Mouse (Mus musculus): ENCODE data around the gene Dnajc11. TPM values are rescaled to one million over a fixed set of nuclear protein-coding genes. Genes with fewer than 3 reads are reported as not detected.

Gene Dnajc11
- polyA plus RNA-seq, 1 experiment from 2014 or later = 78.4 TPM

GRCm38 (mm10) chr4:152008622-152009075 lies 75.2 kb downstream of the Dnajc11 start, which contains the start of gene Klhl21:
Gene Klhl21 (plus strand): TSS chr4:152008803.
- Histone ChIP-seq H3K4me1 (ENCODE audit: control insufficient read depth, insufficient read depth, low read depth, low read length) (peaks cover 29% of the 10 kb centered on the region), H3K4me3 (ENCODE audit: low read length) (peak within 1 kb of the TSS; percentile 78), H3K9ac (ENCODE audit: low read depth, low read length) (peak within 1 kb of the TSS; percentile 74), H3K27ac (ENCODE audit: low read depth, low read length) (peak within 1 kb of the TSS; percentile 82), H3K27me3 (replicated peaks; ENCODE audit: control insufficient read depth, insufficient read depth, low read length) (peaks cover 8% of the 10 kb centered on the region), H3K36me3 (ENCODE audit: control insufficient read depth, insufficient read depth, low read length) (no peaks in the 10 kb centered on the region), H3K4me2 (ENCODE audit: low read length) (peak within 1 kb of the TSS; percentile 99), H3K9me3 (ENCODE audit: control insufficient read depth, low read length) (no peaks in the 10 kb centered on the region)
- peak; percentile 90 for ATAC-seq
- WGBS = under 1% methylated on average over 34 of the region's 45 CpGs

GRCm38 (mm10) chr4:152009076-152010051 lies 75.9 kb downstream of the Dnajc11 start:
- peak overlapping the region; percentile 82 for H3K27ac ChIP-seq (ENCODE audit: low read depth, low read length)
- H3K9ac ChIP-seq (ENCODE audit: low read depth, low read length) = peak overlapping the region; percentile 74
- peaks cover 29% of the 10 kb centered on the region for H3K4me1 ChIP-seq (ENCODE audit: control insufficient read depth, insufficient read depth, low read depth, low read length)
- ATAC-seq = peak; percentile 77
- peaks cover 8% of the 10 kb centered on the region for H3K27me3 ChIP-seq (replicated peaks; ENCODE audit: control insufficient read depth, insufficient read depth, low read length)
- peak overlapping the region; percentile 99 for H3K4me2 ChIP-seq (ENCODE audit: low read length)
- no peaks in the 10 kb centered on the region for H3K9me3 ChIP-seq (ENCODE audit: control insufficient read depth, low read length)
- under 1% methylated on average over 79 of the region's 115 CpGs for WGBS
- no peaks in the 10 kb centered on the region for H3K36me3 ChIP-seq (ENCODE audit: control insufficient read depth, insufficient read depth, low read length)
- H3K4me3 ChIP-seq (ENCODE audit: low read length) = peak overlapping the region; percentile 78

GRCm38 (mm10) chr4:152010091-152010706 lies 76.7 kb downstream of the Dnajc11 start:
- H3K27me3 ChIP-seq (replicated peaks; ENCODE audit: control insufficient read depth, insufficient read depth, low read length) = peaks cover 8% of the 10 kb centered on the region
- no peaks in the 10 kb centered on the region for H3K9me3 ChIP-seq (ENCODE audit: control insufficient read depth, low read length)
- H3K4me3 ChIP-seq (ENCODE audit: low read length) = peak overlapping the region; percentile 78
- no peak overlapping the region for H3K27ac ChIP-seq (ENCODE audit: low read depth, low read length)
- 0 out of 2 replicates have a peak, but pooled peaks have one; percentile 10 for ATAC-seq
- WGBS = 2% methylated on average over 10 of the region's 10 CpGs
- H3K4me1 ChIP-seq (ENCODE audit: control insufficient read depth, insufficient read depth, low read depth, low read length) = peaks cover 29% of the 10 kb centered on the region
- peak overlapping the region; percentile 99 for H3K4me2 ChIP-seq (ENCODE audit: low read length)
- H3K9ac ChIP-seq (ENCODE audit: low read depth, low read length) = peak overlapping the region; percentile 74
- H3K36me3 ChIP-seq (ENCODE audit: control insufficient read depth, insufficient read depth, low read length) = peaks cover 4% of the 10 kb centered on the region; the same call in 1 of the 2 replicates

- H3K36me3 ChIP-seq (ENCODE audit: control insufficient read depth, insufficient read depth, low read length) = peaks cover 9% of the 10 kb centered on the region; the same call in 1 of the 2 replicates
- H3K9ac ChIP-seq (ENCODE audit: low read depth, low read length) = peak overlapping the region; percentile 74
- H3K4me2 ChIP-seq (ENCODE audit: low read length) = peak overlapping the region; percentile 99
- H3K9me3 ChIP-seq (ENCODE audit: control insufficient read depth, low read length) = no peaks in the 10 kb centered on the region
- 10% methylated on average over 13 of the region's 13 CpGs for WGBS
- no peak for ATAC-seq
- peaks cover 8% of the 10 kb centered on the region for H3K27me3 ChIP-seq (replicated peaks; ENCODE audit: control insufficient read depth, insufficient read depth, low read length)
- H3K27ac ChIP-seq (ENCODE audit: low read depth, low read length) = no peak overlapping the region
- H3K4me3 ChIP-seq (ENCODE audit: low read length) = peak overlapping the region; percentile 78
- peaks cover 29% of the 10 kb centered on the region for H3K4me1 ChIP-seq (ENCODE audit: control insufficient read depth, insufficient read depth, low read depth, low read length)
Measured at GRCm38 (mm10) chr4:152010707-152011134, 77.2 kb downstream of the Dnajc11 start.

DNA sequence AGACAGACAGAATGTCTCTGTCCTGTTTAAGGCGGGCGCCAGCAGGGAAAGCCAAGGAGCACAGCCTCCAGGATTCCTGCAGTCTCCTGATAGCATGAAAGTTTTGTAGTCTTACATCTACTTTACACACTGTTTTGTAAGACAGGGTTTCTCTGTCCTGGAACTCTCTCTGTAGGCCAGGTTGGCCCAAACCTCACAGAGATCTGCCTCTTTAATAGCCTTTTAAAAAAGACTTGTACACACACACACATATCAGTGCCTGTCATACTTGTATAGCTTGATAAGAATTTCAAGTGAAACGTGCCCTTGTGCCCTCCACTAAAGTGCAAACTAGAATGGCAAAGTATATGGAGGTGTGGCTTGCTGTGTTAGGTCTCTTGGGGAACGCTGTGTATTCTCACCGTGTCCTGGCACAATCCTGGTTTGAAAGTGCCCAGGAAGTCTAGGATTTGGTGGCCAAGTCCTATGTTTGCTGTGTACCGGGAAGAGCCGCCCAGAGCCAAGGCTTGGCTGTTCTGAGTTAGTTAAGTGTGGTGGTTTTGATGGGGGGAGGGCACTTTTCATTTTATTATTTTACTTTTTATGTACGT lies 77.8 kb downstream of the Dnajc11 start:
- H3K9ac ChIP-seq (ENCODE audit: low read depth, low read length) = peak overlapping the region; percentile 74
- H3K9me3 ChIP-seq (ENCODE audit: control insufficient read depth, low read length) = no peaks in the 10 kb centered on the region
- no peak overlapping the region for H3K27ac ChIP-seq (ENCODE audit: low read depth, low read length)
- WGBS = 81% methylated on average over 8 of the region's 8 CpGs
- peak overlapping the region; percentile 78 for H3K4me3 ChIP-seq (ENCODE audit: low read length)
- peak overlapping the region; percentile 99 for H3K4me2 ChIP-seq (ENCODE audit: low read length)
- H3K4me1 ChIP-seq (ENCODE audit: control insufficient read depth, insufficient read depth, low read depth, low read length) = peaks cover 29% of the 10 kb centered on the region
- peaks cover 11% of the 10 kb centered on the region; the same call in 1 of the 2 replicates for H3K36me3 ChIP-seq (ENCODE audit: control insufficient read depth, insufficient read depth, low read length)
- H3K27me3 ChIP-seq (replicated peaks; ENCODE audit: control insufficient read depth, insufficient read depth, low read length) = peaks cover 7% of the 10 kb centered on the region
- no peak for ATAC-seq

- no peak overlapping the region for H3K4me3 ChIP-seq (ENCODE audit: low read length)
- no peak overlapping the region for H3K27ac ChIP-seq (ENCODE audit: low read depth, low read length)
- no peaks in the 10 kb centered on the region; the same call in none of the 2 replicates for H3K27me3 ChIP-seq (replicated peaks; ENCODE audit: control insufficient read depth, insufficient read depth, low read length)
- no peak overlapping the region for H3K9ac ChIP-seq (ENCODE audit: low read depth, low read length)
- WGBS = 95% methylated on average over 16 of the region's 16 CpGs
- no peak overlapping the region for H3K4me2 ChIP-seq (ENCODE audit: low read length)
- no peak for ATAC-seq
- H3K36me3 ChIP-seq (ENCODE audit: control insufficient read depth, insufficient read depth, low read length) = peaks cover 11% of the 10 kb centered on the region; the same call in 1 of the 2 replicates
- peaks cover 29% of the 10 kb centered on the region for H3K4me1 ChIP-seq (ENCODE audit: control insufficient read depth, insufficient read depth, low read depth, low read length)
- no peaks in the 10 kb centered on the region for H3K9me3 ChIP-seq (ENCODE audit: control insufficient read depth, low read length)
Measured at GRCm38 (mm10) chr4:152012109-152012508, 78.6 kb downstream of the Dnajc11 start.

DNA sequence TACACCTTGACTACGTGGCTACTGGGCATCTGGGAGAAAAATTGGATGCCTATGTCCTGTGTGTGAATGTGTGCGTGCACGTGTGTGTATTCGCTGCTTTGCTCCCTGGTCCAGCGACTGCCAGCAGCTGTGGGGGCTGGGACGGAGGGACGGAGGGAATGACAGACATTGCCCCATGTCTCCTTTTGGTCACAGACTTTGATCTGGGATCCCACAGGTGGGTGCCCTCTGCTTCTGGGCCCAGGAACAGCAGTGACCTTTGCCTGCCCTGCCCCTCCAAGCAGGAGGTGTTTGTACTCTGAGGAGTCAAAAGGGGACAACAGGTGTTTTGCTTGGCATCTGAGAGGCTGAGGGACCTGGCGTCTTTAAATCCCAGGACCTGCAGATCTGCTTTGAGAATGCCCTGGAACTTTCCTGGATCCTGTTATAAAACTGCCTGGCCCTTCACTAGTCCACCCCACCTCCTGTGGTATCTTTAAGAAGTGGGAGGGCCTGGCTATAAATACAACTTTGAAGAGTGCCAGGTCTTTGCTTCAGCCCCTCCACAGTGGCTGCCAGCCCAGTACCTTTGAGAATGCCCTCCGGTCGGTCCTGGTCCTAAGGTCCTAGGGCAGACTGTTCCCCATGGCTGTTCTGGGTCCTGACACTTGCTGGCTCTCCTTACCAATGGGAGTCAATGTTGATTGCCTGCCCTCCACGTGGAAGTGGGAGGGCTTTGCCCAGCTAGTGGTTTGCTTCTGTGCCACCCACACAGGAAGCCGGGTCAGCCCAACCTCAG lies 79.7 kb downstream of the Dnajc11 start:
- Histone ChIP-seq H3K27ac (ENCODE audit: low read depth, low read length) (no peak overlapping the region), H3K4me3 (ENCODE audit: low read length) (no peak overlapping the region), H3K9ac (ENCODE audit: low read depth, low read length) (no peak overlapping the region), H3K4me1 (ENCODE audit: control insufficient read depth, insufficient read depth, low read depth, low read length) (peaks cover 20% of the 10 kb centered on the region), H3K36me3 (ENCODE audit: control insufficient read depth, insufficient read depth, low read length) (peaks cover 11% of the 10 kb centered on the region; the same call in 1 of the 2 replicates), H3K4me2 (ENCODE audit: low read length) (no peak overlapping the region), H3K9me3 (ENCODE audit: control insufficient read depth, low read length) (no peaks in the 10 kb centered on the region), H3K27me3 (replicated peaks; ENCODE audit: control insufficient read depth, insufficient read depth, low read length) (no peaks in the 10 kb centered on the region; the same call in none of the 2 replicates)
- ATAC-seq = no peak
- WGBS = 89% methylated on average over 12 of the region's 12 CpGs

DNA sequence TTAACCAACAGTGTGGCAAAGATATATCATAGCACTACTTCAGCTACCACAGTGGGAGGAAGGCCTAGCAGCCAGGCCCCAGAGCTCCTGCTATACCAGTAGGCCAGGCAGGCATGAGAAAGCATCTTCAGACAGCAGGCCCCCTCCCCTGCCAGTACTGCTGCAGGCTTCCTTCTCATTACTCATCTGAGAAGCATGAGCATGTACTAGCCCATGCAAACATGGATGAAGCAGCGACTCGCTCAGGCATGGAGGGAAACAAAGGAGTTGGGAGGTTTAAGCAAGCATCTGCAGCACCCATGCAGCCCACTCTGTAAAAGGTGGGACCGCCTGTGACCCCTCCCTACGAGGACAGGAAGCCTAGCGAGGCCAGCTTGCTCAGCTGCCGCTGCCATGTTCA lies 85.6 kb downstream of the Dnajc11 start:
- WGBS = 89% methylated on average over 6 of the region's 6 CpGs
- Histone ChIP-seq H3K4me3 (ENCODE audit: low read length) (no peak overlapping the region), H3K9me3 (ENCODE audit: control insufficient read depth, low read length) (no peaks in the 10 kb centered on the region)

More for the DNA sequence above, 85.6 kb downstream of the Dnajc11 start:
- Histone ChIP-seq H3K36me3 (ENCODE audit: control insufficient read depth, insufficient read depth, low read length) (peaks cover 39% of the 10 kb centered on the region), H3K4me1 (ENCODE audit: control insufficient read depth, insufficient read depth, low read depth, low read length) (no peaks in the 10 kb centered on the region; the same call in 1 of the 2 replicates), H3K27ac (ENCODE audit: low read depth, low read length) (no peak overlapping the region), H3K27me3 (replicated peaks; ENCODE audit: control insufficient read depth, insufficient read depth, low read length) (no peaks in the 10 kb centered on the region), H3K9ac (ENCODE audit: low read depth, low read length) (no peak overlapping the region), H3K4me2 (ENCODE audit: low read length) (no peak overlapping the region)
- no peak for ATAC-seq

Measured in hindbrain, embryonic 16.5 days (tissue).